Mouse (Mus musculus) forebrain, embryonic 14.5 days (tissue): Measurements from ENCODE around the gene Vat1. TPM values are rescaled to one million over a fixed set of nuclear protein-coding genes. Genes with fewer than 3 reads are reported as not detected.
"Not testable (repeated sequence)": the region's sequence is repeated elsewhere in the genome, so short reads cannot be mapped to it uniquely, and the experiment has no call there.

Experiments used
- ATAC-seq: fragments of 200-750 bp; cut with Nextera tagmentation; 2 replicates; pipeline ENCODE4 v1.8.0; 2017; ENCODE audit warnings: mild to moderate bottlenecking, moderate library complexity
- DNase-seq: peaks from one replicate; pipeline ENCODE4 v3.0.0-alpha.2; 2015; ENCODE audit warnings: low spot score
- H3K27ac ChIP-seq: fragments of 300-500 bp; sonication (generic); 2 replicates; pipeline ENCODE4 v1.5.1; 2014; ENCODE audit warnings: low read depth, mild to moderate bottlenecking, control low read depth, low read length, moderate library complexity
- H3K27me3 ChIP-seq: fragments of 300-500 bp; sonication (generic); replicated peaks from 2 replicates; pipeline ENCODE4 v1.6.1; 2014; ENCODE audit warnings: low read length, control low read depth, mixed read lengths; ENCODE audit not compliant: control insufficient read depth, insufficient read depth
- H3K36me3 ChIP-seq: fragments of 300-500 bp; sonication (generic); 2 replicates; pipeline ENCODE4 v1.6.1; 2014; ENCODE audit warnings: low read length, control low read depth; ENCODE audit not compliant: control insufficient read depth, insufficient read depth
- H3K4me1 ChIP-seq: fragments of 300-500 bp; sonication (generic); 2 replicates; pipeline ENCODE4 v1.6.1; 2014; ENCODE audit warnings: antibody characterized with exemption, low read length, control low read depth; ENCODE audit not compliant: control insufficient read depth, insufficient read depth
- H3K4me2 ChIP-seq: fragments of 300-500 bp; sonication (generic); 2 replicates; pipeline ENCODE4 v1.6.1; 2014; ENCODE audit warnings: mild to moderate bottlenecking, control low read depth, low read length
- H3K4me3 ChIP-seq: fragments of 300-500 bp; sonication (generic); 2 replicates; pipeline ENCODE4 v1.5.1; 2014; ENCODE audit warnings: low read depth, low read length, control low read depth
- H3K9ac ChIP-seq: fragments of 300-500 bp; sonication (generic); 2 replicates; pipeline ENCODE4 v1.6.1; 2014; ENCODE audit warnings: mild to moderate bottlenecking, low read length, control low read depth, moderate library complexity
- H3K9me3 ChIP-seq: fragments of 300-500 bp; sonication (generic); replicated peaks from 2 replicates; pipeline ENCODE4 v1.6.1; 2016; ENCODE audit warnings: low read length, control low read depth, mixed read lengths; ENCODE audit not compliant: control insufficient read depth
- WGBS: fragments of 180-500 bp; shearing (Covaris S2); extraction: QIAGEN DNeasy Blood & Tissue Kit; methylation state at CpG from one replicate; pipeline ENCODE4 v1.1.7; 2014; 5-methylcytosine and 5-hydroxymethylcytosine counted together
- polyA plus RNA-seq: library from polyadenylated mRNA; unstranded; fragments of >200 nt; fragmentation: Nextera tagmentation; extraction: Ambion mirVana; gene quantifications from 2 replicates; pipeline ENCODE4 v1.2.1, GENCODE M21; 2014

Vat1 gene
- polyA plus RNA-seq, 1 experiment from 2014 or later, result 77.5 TPM

- peaks cover 4% of the 10 kb centered on the region; the same call in 1 of the 2 replicates for H3K4me1 ChIP-seq
- 0 out of 2 replicates have a peak, but pooled peaks have one; percentile 0 for ATAC-seq
- H3K27ac ChIP-seq, result peak overlapping the region; percentile 85
- H3K27me3 ChIP-seq, result no peaks in the 10 kb centered on the region
- H3K36me3 ChIP-seq, result peaks cover 28% of the 10 kb centered on the region
- peak overlapping the region; percentile 91 for H3K9ac ChIP-seq
- DNase-seq, result no peak
- WGBS, result 3% methylated on average over 14 of the region's 14 CpGs
- peak overlapping the region; percentile 79 for H3K4me3 ChIP-seq
- H3K4me2 ChIP-seq, result peak overlapping the region; percentile 62
- H3K9me3 ChIP-seq, result no peaks in the 10 kb centered on the region
These were observed 23.3 kb downstream of the Vat1 start for GRCm38 (mm10) chr11:101442760-101443159.

GRCm38 (mm10) chr11:101442127-101442693 lies 23.8 kb downstream of the Vat1 start, which contains the start of gene Rpl27:
TSS of gene Rpl27 (plus strand) at chr11:101442298.
- Histone ChIP-seq H3K9me3 (no peaks in the 10 kb centered on the region), H3K27me3 (no peaks in the 10 kb centered on the region), H3K4me1 (peaks cover 4% of the 10 kb centered on the region; the same call in 1 of the 2 replicates), H3K9ac (peak within 1 kb of the TSS; percentile 91), H3K36me3 (peaks cover 28% of the 10 kb centered on the region), H3K27ac (peak within 1 kb of the TSS; percentile 85), H3K4me3 (peak within 1 kb of the TSS; percentile 79), H3K4me2 (peak within 1 kb of the TSS; percentile 62)
- DNase-seq (peak; percentile 100), ATAC-seq (peak; percentile 100)
- under 1% methylated on average over 42 of the region's 42 CpGs for WGBS

- not testable (repeated sequence) for H3K27ac ChIP-seq, ATAC-seq, H3K9me3 ChIP-seq, DNase-seq, H3K9ac ChIP-seq, H3K27me3 ChIP-seq, H3K4me1 ChIP-seq
- H3K4me3 ChIP-seq, result 0 out of 2 replicates have a peak overlapping the region, but pooled peaks have one; percentile 18
- H3K4me2 ChIP-seq, result peak overlapping the region; percentile 35
- H3K36me3 ChIP-seq, result peaks cover 28% of the 10 kb centered on the region
- 37% methylated on average over 14 of the region's 15 CpGs for WGBS
These were observed 24.4 kb downstream of the Vat1 start for GRCm38 (mm10) chr11:101441450-101442126.

GRCm38 (mm10) chr11:101438006-101438405 lies 28.0 kb downstream of the Vat1 start:
- H3K4me2 ChIP-seq, H3K27me3 ChIP-seq, H3K4me1 ChIP-seq, H3K4me3 ChIP-seq, H3K9ac ChIP-seq, ATAC-seq, H3K27ac ChIP-seq, H3K9me3 ChIP-seq, DNase-seq: not testable (repeated sequence)
- 55% methylated on average over 3 of the region's 3 CpGs for WGBS
- H3K36me3 ChIP-seq, result peaks cover 28% of the 10 kb centered on the region

- Histone ChIP-seq H3K27ac (no peak overlapping the region), H3K27me3 (no peaks in the 10 kb centered on the region), H3K36me3 (peaks cover 35% of the 10 kb centered on the region), H3K9me3 (no peaks in the 10 kb centered on the region), H3K4me2 (no peak overlapping the region), H3K4me3 (no peak overlapping the region), H3K4me1 (no peaks in the 10 kb centered on the region), H3K9ac (no peak overlapping the region)
- ATAC-seq (no peak), DNase-seq (no peak)
- WGBS, result 51% methylated on average over 4 of the region's 4 CpGs
These were observed 29.1 kb downstream of the Vat1 start for GRCm38 (mm10) chr11:101436916-101437315.

- ATAC-seq, result no peak
These were observed 30.2 kb downstream of the Vat1 start for GRCm38 (mm10) chr11:101435831-101436230.

GRCm38 (mm10) chr11:101433396-101433795 lies 32.6 kb downstream of the Vat1 start:
- 88% methylated on average over 13 of the region's 13 CpGs for WGBS
- H3K9ac ChIP-seq, result no peak overlapping the region
- H3K36me3 ChIP-seq, result peaks cover 63% of the 10 kb centered on the region
- H3K4me1 ChIP-seq, result no peaks in the 10 kb centered on the region
- H3K4me3 ChIP-seq, result no peak overlapping the region
- H3K4me2 ChIP-seq, result no peak overlapping the region
- no peak overlapping the region for H3K27ac ChIP-seq
- no peaks in the 10 kb centered on the region for H3K27me3 ChIP-seq
- DNase-seq, result no peak
- no peaks in the 10 kb centered on the region for H3K9me3 ChIP-seq
- ATAC-seq, result no peak

More at GRCm38 (mm10) chr11:101435831-101436230, 30.2 kb downstream of the Vat1 start:
- no peak overlapping the region for H3K4me2 ChIP-seq
- DNase-seq, result no peak
- H3K9ac ChIP-seq, result no peak overlapping the region
- no peak overlapping the region for H3K27ac ChIP-seq
- H3K36me3 ChIP-seq, result peaks cover 46% of the 10 kb centered on the region
- H3K27me3 ChIP-seq, result no peaks in the 10 kb centered on the region
- no peaks in the 10 kb centered on the region for H3K9me3 ChIP-seq
- H3K4me3 ChIP-seq, result no peak overlapping the region
- 85% methylated on average over 4 of the region's 4 CpGs for WGBS
- H3K4me1 ChIP-seq, result no peaks in the 10 kb centered on the region

- no peak for DNase-seq
- WGBS, result 93% methylated on average over 9 of the region's 9 CpGs
- no peaks in the 10 kb centered on the region for H3K9me3 ChIP-seq
- no peaks in the 10 kb centered on the region for H3K27me3 ChIP-seq
- H3K9ac ChIP-seq, result no peak overlapping the region
- no peak overlapping the region for H3K27ac ChIP-seq
- no peak for ATAC-seq
- H3K4me1 ChIP-seq, result peaks cover 8% of the 10 kb centered on the region
- no peak overlapping the region for H3K4me3 ChIP-seq
- no peak overlapping the region for H3K4me2 ChIP-seq
- peaks cover 63% of the 10 kb centered on the region for H3K36me3 ChIP-seq
These were observed 34.7 kb downstream of the Vat1 start for GRCm38 (mm10) chr11:101431327-101431726.

GRCm38 (mm10) chr11:101426165-101426564 lies 39.9 kb downstream of the Vat1 start:
- H3K4me1 ChIP-seq, result peaks cover 22% of the 10 kb centered on the region
- H3K36me3 ChIP-seq, result peaks cover 20% of the 10 kb centered on the region
- WGBS, result 74% methylated on average over 8 of the region's 8 CpGs
- DNase-seq (no peak), ATAC-seq (no peak)
- peak overlapping the region; percentile 84; the same call in 1 of the 2 replicates for H3K9ac ChIP-seq
- no peaks in the 10 kb centered on the region for H3K27me3 ChIP-seq
- no peaks in the 10 kb centered on the region for H3K9me3 ChIP-seq
- no peak overlapping the region for H3K27ac ChIP-seq
- H3K4me3 ChIP-seq, result peak overlapping the region; percentile 94
- peak overlapping the region; percentile 89 for H3K4me2 ChIP-seq
